Mouse (Mus musculus) midbrain, embryonic 13.5 days (tissue): ENCODE measurements around the gene Arsb. TPM values are rescaled to one million over a fixed set of nuclear protein-coding genes. Genes with fewer than 3 reads are reported as not detected.
A peak's percentile ranks its signal among the peaks of the same experiment; 100 is the strongest.
"Not testable (repeated sequence)": the region's sequence is repeated elsewhere in the genome, so short reads cannot be mapped to it uniquely, and the experiment has no call there.

Source experiments
- ATAC-seq: fragments of 200-750 bp; cut with Nextera tagmentation; 2 replicates; pipeline ENCODE4 v1.8.0; 2017; ENCODE audit warnings: mild to moderate bottlenecking, moderate TSS enrichment, moderate library complexity
- H3K27ac ChIP-seq: fragments of 300-500 bp; sonication (generic); 2 replicates; pipeline ENCODE4 v1.5.1; 2015; ENCODE audit warnings: inconsistent platforms, mild to moderate bottlenecking, moderate library complexity
- H3K27me3 ChIP-seq: fragments of 300-500 bp; sonication (generic); 2 replicates; pipeline ENCODE4 v1.6.1; 2015; ENCODE audit warnings: mild to moderate bottlenecking, inconsistent platforms
- H3K36me3 ChIP-seq: fragments of 300-500 bp; sonication (generic); 2 replicates; pipeline ENCODE4 v1.6.1; 2015; ENCODE audit warnings: mild to moderate bottlenecking, inconsistent platforms
- H3K4me1 ChIP-seq: fragments of 300-500 bp; sonication (generic); replicated peaks from 2 replicates; pipeline ENCODE4 v1.6.1; 2015; ENCODE audit warnings: inconsistent platforms
- H3K4me2 ChIP-seq: fragments of 300-500 bp; sonication (generic); replicated peaks from 2 replicates; pipeline ENCODE4 v1.6.1; 2015; ENCODE audit warnings: moderate library complexity, mild to moderate bottlenecking, inconsistent platforms
- H3K4me3 ChIP-seq: fragments of 300-500 bp; sonication (generic); replicated peaks from 2 replicates; pipeline ENCODE4 v1.5.1; 2015; ENCODE audit warnings: mild to moderate bottlenecking, inconsistent platforms
- H3K9ac ChIP-seq: fragments of 300-500 bp; sonication (generic); replicated peaks from 2 replicates; pipeline ENCODE4 v1.6.1; 2015; ENCODE audit warnings: mild to moderate bottlenecking, inconsistent platforms
- H3K9me3 ChIP-seq: fragments of 300-500 bp; sonication (generic); 2 replicates; pipeline ENCODE4 v1.6.1; 2016; ENCODE audit warnings: mild to moderate bottlenecking, inconsistent platforms
- WGBS: fragments of 180-500 bp; shearing (Covaris S2); methylation state at CpG from one replicate; pipeline ENCODE4 v1.1.7; 2015; 5-methylcytosine and 5-hydroxymethylcytosine counted together
- polyA plus RNA-seq: library from polyadenylated mRNA; unstranded; fragments of >200 nt; fragmentation: Nextera tagmentation; extraction: Ambion mirVana; gene quantifications from 2 replicates; pipeline ENCODE4 v1.2.1, GENCODE M21; 2015

Arsb gene
- polyA plus RNA-seq, 1 experiment from 2014 or later = 7.3 TPM

DNA sequence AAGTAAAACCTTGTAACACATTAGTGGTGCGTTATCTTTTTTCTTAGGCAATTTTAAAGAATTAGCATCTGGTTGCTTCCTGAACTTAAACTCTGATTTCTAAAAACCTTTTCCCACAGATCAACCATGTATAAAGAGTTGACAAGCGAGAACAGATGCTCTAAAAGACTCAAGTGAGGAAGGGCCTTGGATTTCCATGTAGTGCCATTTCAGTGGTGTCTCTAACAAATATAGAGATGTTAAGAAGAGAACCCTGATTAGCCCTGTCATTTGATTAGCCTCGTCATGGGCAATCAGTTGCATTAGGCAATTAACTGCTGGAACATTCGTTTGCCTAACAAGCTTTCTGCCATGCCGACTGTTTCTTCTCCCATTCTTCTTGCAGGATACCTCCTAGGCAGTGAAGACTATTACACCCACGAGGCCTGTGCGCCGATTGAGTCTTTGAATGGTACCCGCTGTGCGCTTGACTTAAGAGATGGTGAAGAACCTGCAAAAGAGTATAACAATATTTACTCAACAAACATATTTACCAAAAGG is 22.3 kb downstream of the Arsb start:
- peak; percentile 37; the same call in 1 of the 2 replicates for ATAC-seq
- H3K9me3 ChIP-seq = no peaks in the 10 kb centered on the region
- H3K9ac ChIP-seq = no peak overlapping the region
- H3K4me2 ChIP-seq = no peak overlapping the region
- H3K4me3 ChIP-seq = no peak overlapping the region
- WGBS = 85% methylated on average over 10 of the region's 10 CpGs
- H3K27me3 ChIP-seq = no peaks in the 10 kb centered on the region
- peaks cover 4% of the 10 kb centered on the region; the same call in 1 of the 2 replicates for H3K4me1 ChIP-seq
- H3K36me3 ChIP-seq = peaks cover 5% of the 10 kb centered on the region; the same call in 1 of the 2 replicates
- no peak overlapping the region for H3K27ac ChIP-seq

DNA sequence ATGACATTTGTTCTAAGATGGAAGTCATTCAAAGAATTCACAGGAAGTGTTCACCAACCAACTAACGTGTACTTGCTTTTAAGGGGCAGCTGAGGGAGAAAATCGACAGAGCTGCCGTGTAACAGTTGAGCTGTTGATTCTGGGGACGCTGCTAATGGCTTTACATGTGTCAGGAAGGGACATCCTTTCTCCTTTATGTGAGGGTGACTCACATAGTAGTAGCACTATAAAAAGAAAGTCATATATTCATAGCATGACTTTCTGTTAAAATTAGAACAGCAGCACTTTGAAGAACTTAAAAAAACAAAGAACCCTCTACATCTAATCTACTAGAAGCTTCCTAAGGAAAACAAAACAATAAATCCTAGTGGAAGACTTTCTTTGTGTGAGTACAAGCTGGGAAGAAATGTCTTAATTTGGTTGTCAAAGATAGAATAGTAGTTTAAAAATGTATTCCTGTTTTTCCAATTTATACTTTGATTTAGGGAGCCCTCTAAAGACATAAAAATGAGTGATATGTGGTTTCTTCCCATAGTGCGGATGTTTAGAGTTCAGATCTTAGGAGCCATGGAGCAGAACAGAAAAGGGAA is 25.7 kb downstream of the Arsb start:
- Histone ChIP-seq H3K4me1 (peaks cover 4% of the 10 kb centered on the region; the same call in 1 of the 2 replicates), H3K4me3 (no peak overlapping the region), H3K27ac (no peak overlapping the region), H3K9me3 (no peaks in the 10 kb centered on the region), H3K9ac (no peak overlapping the region), H3K4me2 (no peak overlapping the region), H3K36me3 (peaks cover 5% of the 10 kb centered on the region; the same call in 1 of the 2 replicates), H3K27me3 (no peaks in the 10 kb centered on the region)
- no peak for ATAC-seq
- 81% methylated on average over 5 of the region's 5 CpGs for WGBS

DNA sequence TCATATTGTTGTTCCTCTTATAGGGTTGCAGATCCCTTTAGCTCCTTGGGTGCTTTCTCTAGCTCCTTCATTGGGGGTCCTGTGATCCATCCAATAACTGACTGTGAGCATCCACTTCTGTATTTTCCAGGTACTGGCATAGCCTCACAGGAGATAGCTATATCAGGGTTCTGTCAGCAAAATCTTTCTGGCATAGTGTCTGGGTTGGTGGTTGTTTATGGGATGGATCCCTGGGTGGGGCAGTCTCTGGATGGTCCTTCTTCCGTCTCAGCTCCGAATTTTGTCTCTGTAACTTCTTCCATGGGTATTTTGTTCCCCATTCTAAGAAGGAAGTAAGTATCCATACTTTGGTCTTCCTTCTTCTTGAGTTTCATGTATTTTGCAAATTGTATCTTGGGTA is 38.9 kb downstream of the Arsb start:
- not testable (repeated sequence) for ATAC-seq, H3K9me3 ChIP-seq, H3K4me2 ChIP-seq, H3K27me3 ChIP-seq, H3K36me3 ChIP-seq, H3K4me1 ChIP-seq, H3K4me3 ChIP-seq, H3K9ac ChIP-seq, H3K27ac ChIP-seq
- 91% methylated on average over 2 of the region's 2 CpGs for WGBS

DNA sequence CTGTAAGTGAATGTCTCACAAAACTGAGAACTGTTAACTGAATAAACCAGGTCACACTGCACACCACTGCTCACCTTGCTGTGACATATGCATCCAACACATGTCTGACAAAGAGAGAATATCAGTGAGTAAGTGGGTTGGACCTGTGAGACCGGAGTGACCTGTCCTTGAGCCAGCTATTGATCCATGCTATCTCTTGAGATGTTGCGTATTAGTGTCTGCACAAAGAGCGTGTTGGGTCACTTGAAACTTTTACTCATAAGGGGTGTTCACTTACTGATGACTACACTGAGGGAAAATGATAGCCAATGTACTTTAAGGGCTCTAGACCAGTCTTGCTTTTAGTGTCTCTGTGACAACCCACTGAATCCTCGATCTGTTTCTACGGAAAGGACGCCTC is 42.7 kb downstream of the Arsb start:
- no peaks in the 10 kb centered on the region for H3K9me3 ChIP-seq
- no peaks in the 10 kb centered on the region for H3K36me3 ChIP-seq
- no peak overlapping the region for H3K4me2 ChIP-seq
- no peak overlapping the region for H3K9ac ChIP-seq
- H3K27ac ChIP-seq = no peak overlapping the region
- ATAC-seq = no peak
- H3K4me3 ChIP-seq = no peak overlapping the region
- H3K27me3 ChIP-seq = no peaks in the 10 kb centered on the region
- WGBS = 91% methylated on average over 6 of the region's 6 CpGs
- no peaks in the 10 kb centered on the region for H3K4me1 ChIP-seq

DNA sequence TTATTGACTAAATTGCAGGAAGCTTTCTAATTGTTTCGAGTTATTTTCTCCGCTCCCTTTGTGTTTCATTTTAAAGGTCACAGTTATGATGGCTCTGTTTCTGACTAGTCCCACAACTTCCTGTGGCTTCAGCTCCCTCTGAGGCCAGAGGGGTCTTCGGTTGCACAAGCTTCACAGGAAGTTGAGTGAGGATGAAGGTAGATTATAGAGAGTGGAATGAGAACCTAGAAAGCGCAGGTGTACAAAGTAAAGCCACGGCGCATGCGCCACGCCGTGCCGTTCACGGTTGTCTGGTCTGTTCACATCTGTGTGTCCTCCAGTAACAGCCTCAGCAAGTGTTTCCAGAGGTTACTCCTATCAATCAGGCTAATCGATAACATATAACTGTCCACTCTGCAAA is 43.2 kb downstream of the Arsb start:
- WGBS = 96% methylated on average over 12 of the region's 12 CpGs
- Histone ChIP-seq H3K4me2 (no peak overlapping the region), H3K9ac (no peak overlapping the region), H3K36me3 (no peaks in the 10 kb centered on the region), H3K9me3 (no peaks in the 10 kb centered on the region), H3K27ac (no peak overlapping the region), H3K4me1 (no peaks in the 10 kb centered on the region), H3K4me3 (no peak overlapping the region), H3K27me3 (no peaks in the 10 kb centered on the region)
- no peak for ATAC-seq

DNA sequence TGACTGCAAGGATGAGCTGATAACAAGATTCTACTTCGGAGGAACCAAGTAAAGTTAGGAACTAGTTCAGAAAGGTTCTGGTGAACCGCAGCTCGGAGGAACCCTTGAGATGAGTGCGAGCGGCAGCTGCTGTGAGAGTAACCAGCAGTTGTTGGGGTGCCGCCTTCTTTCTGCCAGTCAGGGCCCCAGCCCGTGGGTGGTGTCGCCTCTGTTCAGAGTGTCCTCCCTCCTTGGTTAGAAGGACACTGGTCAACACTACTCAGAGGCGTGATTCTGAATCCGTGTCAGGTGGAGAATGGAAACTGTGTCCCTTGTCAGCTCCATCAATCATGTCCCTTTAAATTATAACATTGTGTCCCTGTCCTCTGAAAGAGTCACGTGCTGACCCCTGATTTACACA is 43.7 kb downstream of the Arsb start:
- Histone ChIP-seq H3K9ac (no peak overlapping the region), H3K4me1 (no peaks in the 10 kb centered on the region), H3K4me2 (no peak overlapping the region), H3K27ac (no peak overlapping the region), H3K27me3 (no peaks in the 10 kb centered on the region), H3K9me3 (no peaks in the 10 kb centered on the region), H3K4me3 (no peak overlapping the region), H3K36me3 (no peaks in the 10 kb centered on the region)
- no peak for ATAC-seq
- WGBS = 91% methylated on average over 11 of the region's 11 CpGs

DNA sequence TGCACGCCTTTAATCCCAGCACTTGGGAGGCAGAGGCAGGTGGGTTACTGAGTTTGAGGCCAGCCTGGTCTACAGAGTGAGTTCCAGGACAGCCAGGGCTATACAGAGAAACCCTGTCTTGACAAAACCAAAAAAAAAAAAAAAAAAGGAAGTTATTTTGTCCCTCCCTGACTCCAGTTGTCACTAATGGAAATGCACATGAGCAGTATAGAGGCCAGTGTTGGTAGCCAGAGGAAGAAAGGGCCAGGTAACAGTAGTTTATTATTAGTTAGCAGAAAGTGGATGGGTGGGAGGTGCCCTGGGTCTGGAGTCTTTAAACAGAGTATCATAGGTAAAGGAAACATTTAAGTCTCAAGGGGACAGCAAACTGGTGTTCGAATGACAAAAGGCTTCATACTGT is 44.7 kb downstream of the Arsb start:
- no peak for ATAC-seq
- Histone ChIP-seq H3K4me1 (no peaks in the 10 kb centered on the region), H3K9ac (no peak overlapping the region), H3K4me3 (no peak overlapping the region), H3K27ac (no peak overlapping the region), H3K4me2 (no peak overlapping the region), H3K27me3 (no peaks in the 10 kb centered on the region), H3K9me3 (no peaks in the 10 kb centered on the region), H3K36me3 (no peaks in the 10 kb centered on the region)
- 85% methylated on average over 2 of the region's 2 CpGs for WGBS

DNA sequence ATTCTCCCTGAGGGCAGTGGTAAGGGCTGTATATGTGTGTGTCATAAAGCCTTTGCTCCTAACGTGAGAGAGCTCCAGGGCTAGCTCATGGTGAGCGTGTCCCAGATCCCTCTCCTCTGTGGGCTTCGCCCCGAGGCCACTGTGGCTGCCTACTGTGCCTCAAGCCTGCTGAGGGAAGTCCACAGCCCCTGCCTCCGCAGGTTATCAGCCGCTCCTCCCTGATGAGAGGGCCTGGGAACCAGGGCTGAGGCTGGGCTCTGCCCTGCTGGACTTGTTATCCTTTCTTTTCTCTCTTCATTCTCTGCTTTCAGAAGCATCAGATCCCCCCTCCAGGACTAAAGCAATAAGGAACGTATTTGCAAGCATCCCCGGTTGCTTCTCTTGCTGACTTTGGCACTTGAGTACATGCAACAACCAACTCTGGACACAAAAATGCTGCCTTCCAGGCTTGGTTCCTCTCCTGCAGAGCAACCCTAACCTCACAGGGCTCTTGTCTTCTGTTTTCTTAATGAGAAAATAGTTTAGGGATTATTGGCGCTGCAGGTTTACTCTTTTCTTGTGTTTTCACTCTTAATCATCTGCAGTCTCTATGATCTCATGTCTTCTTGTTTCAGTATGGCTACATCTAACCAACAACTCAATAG is 45.4 kb downstream of the Arsb start:
- WGBS = 42% methylated on average over 9 of the region's 9 CpGs
- Histone ChIP-seq H3K27ac (no peak overlapping the region), H3K9me3 (no peaks in the 10 kb centered on the region), H3K36me3 (no peaks in the 10 kb centered on the region), H3K9ac (no peak overlapping the region), H3K4me2 (no peak overlapping the region), H3K4me3 (no peak overlapping the region), H3K4me1 (no peaks in the 10 kb centered on the region), H3K27me3 (no peaks in the 10 kb centered on the region)
- ATAC-seq = no peak

DNA sequence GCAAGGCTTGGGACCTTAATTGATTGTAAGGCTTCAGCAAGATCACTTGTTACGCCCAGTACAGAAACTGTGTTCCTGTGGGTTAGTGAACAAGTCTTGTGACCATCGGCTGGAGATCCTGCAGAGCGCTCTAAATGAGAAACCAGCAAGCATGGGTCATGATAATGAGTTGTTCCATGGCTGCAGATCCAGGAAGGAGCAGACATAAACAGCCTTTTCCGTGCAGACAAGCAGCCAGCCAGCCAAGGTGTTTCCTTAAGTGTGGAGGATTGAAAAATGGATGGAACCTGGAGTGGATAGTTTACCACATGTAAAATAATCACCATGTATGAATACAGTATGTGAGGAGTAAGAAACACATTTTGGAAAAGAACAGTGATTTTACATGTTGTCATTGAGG is 48.7 kb downstream of the Arsb start:
- Histone ChIP-seq H3K4me1 (no peaks in the 10 kb centered on the region), H3K4me2 (no peak overlapping the region), H3K36me3 (no peaks in the 10 kb centered on the region), H3K4me3 (no peak overlapping the region), H3K9ac (no peak overlapping the region), H3K9me3 (no peaks in the 10 kb centered on the region), H3K27ac (no peak overlapping the region), H3K27me3 (no peaks in the 10 kb centered on the region)
- 86% methylated on average over 4 of the region's 4 CpGs for WGBS
- no peak for ATAC-seq

DNA sequence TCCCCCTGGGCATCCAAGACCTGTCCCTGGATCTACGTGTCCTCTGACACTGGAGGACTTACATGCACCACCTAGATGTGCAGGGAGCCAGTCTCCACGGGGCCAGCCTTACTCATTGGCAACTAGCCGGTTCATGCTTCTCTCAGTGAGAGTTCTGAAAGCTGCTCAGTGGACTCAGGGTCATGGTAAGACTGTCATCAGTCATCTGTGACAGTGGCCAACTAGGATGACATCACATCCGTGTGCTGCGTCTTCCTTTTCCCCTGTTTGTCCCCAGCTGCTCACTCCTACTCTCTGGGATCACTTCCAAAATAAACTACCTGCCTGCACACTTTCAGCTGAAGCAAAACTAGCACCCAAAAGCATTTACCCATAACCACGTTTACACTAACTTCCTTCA is 50.6 kb downstream of the Arsb start:
- Histone ChIP-seq H3K27ac (no peak overlapping the region), H3K36me3 (no peaks in the 10 kb centered on the region), H3K9me3 (no peaks in the 10 kb centered on the region), H3K27me3 (no peaks in the 10 kb centered on the region), H3K9ac (no peak overlapping the region), H3K4me1 (no peaks in the 10 kb centered on the region), H3K4me3 (no peak overlapping the region), H3K4me2 (no peak overlapping the region)
- ATAC-seq = no peak
- WGBS = 85% methylated on average over 6 of the region's 6 CpGs

DNA sequence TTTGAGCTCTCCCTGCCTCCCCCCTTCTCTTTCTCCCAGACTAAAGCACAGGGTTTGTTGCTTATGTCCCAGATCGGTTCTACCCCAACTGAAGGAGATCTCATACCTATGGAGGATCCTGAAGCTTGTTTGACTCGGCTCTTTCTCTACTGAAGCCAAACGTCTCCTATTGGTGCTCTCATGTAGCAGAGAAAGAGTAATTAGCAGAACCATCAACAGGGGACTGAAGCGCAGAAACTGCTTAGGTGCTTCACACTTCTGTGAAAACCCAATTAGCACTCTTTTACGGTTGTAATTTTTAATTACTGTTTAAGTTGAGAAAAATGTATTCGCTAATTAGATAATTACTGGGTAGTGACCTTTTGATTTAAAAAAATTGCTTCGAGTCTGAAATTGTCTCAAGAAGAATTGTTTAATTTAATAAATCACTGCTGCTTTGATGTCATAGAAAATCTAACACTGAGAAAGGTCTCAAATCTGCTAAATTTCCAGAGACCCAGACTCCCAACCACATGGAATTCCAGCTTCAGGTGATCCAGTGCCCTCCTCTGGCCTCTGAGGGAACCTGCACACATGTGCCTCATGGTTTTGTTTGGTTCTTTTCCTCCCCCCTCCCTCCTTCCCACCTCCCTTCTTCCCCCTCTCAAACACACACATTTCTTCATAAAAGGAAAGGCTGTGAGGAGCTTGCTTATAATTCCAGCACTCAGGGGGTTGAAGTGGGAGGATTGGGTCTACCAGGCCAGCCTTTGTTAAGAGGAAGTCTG is 54.5 kb downstream of the Arsb start:
- 88% methylated on average over 7 of the region's 7 CpGs for WGBS
- H3K9ac ChIP-seq = no peak overlapping the region
- ATAC-seq = no peak
- H3K27me3 ChIP-seq = no peaks in the 10 kb centered on the region
- H3K4me2 ChIP-seq = no peak overlapping the region
- H3K4me3 ChIP-seq = no peak overlapping the region
- H3K27ac ChIP-seq = no peak overlapping the region
- no peaks in the 10 kb centered on the region for H3K9me3 ChIP-seq
- no peaks in the 10 kb centered on the region for H3K36me3 ChIP-seq
- no peaks in the 10 kb centered on the region for H3K4me1 ChIP-seq

DNA sequence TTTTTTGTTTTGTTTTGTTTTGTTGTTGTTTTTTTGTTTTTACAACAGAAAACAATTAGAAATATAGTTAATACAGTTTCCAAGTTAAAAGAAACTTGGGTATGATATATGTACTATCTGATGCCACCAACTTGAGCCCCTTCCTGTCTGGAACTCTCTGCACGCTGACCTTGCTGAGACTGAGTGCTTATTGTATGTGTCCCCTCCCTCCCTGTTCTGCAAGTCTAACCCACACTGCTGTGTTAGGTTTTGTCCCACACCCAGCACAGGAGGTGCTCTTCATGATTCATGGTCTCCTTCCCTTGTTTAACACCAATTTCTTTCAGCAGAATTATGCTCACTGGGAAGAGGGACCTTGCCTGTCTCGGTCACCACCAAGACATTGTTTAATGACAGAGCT is 56.3 kb downstream of the Arsb start:
- H3K9me3 ChIP-seq = 0 out of 2 replicates have a peak, but pooled peaks cover 3% of the 10 kb centered on the region
- H3K9ac ChIP-seq = no peak overlapping the region
- no peak overlapping the region for H3K4me2 ChIP-seq
- H3K27me3 ChIP-seq = no peaks in the 10 kb centered on the region
- H3K4me1 ChIP-seq = no peaks in the 10 kb centered on the region
- H3K4me3 ChIP-seq = no peak overlapping the region
- 79% methylated on average over 2 of the region's 2 CpGs for WGBS
- H3K27ac ChIP-seq = no peak overlapping the region
- H3K36me3 ChIP-seq = no peaks in the 10 kb centered on the region
- ATAC-seq = no peak
